Mouse (Mus musculus): Measurements from ENCODE around the gene Nat8f2. TPM values are rescaled to one million over a fixed set of nuclear protein-coding genes. Genes with fewer than 3 reads are reported as not detected.
"Not testable (repeated sequence)": the region's sequence is repeated elsewhere in the genome, so short reads cannot be mapped to it uniquely, and the experiment has no call there.

Nat8f2 gene
- total RNA-seq (2014; rRNA removed): not detected in 2 replicates
- 0.06 TPM in 1 of 2 replicates, not detected in the other for polyA plus RNA-seq (2015; fragmentation: Nextera tagmentation; extraction: Ambion mirVana)

- not testable (repeated sequence) for DNase-seq (ENCODE audit: low spot score); H3K9ac ChIP-seq (replicated peaks; ENCODE audit: low read length, poor library complexity, severe bottlenecking); H3K27ac ChIP-seq (ENCODE audit: low read depth, low read length); ATAC-seq (ENCODE audit: low FRiP score); H3K4me1 ChIP-seq (ENCODE audit: insufficient read depth, low read length); H3K4me2 ChIP-seq (ENCODE audit: low read depth, low read length, poor library complexity, severe bottlenecking); H3K4me3 ChIP-seq (ENCODE audit: low read depth, low read length); H3K9me3 ChIP-seq (ENCODE audit: low read length); H3K36me3 ChIP-seq (ENCODE audit: insufficient read depth, low read length); H3K27me3 ChIP-seq (ENCODE audit: insufficient read depth, low read length)
- WGBS: 85% methylated on average over 5 of the region's 5 CpGs
Measured at GRCm38 (mm10) chr6:85869006-85869405, at the start of gene Nat8f2. TSS of gene Nat8f2 (minus strand) at chr6:85869158.

GRCm38 (mm10) chr6:85918341-85918740 lies 49.4 kb upstream of the Nat8f2 start:
- not testable (repeated sequence) for H3K4me1 ChIP-seq (ENCODE audit: insufficient read depth, low read length); H3K9me3 ChIP-seq (ENCODE audit: low read length); ATAC-seq (ENCODE audit: low FRiP score); H3K4me2 ChIP-seq (ENCODE audit: low read depth, low read length, poor library complexity, severe bottlenecking); H3K27ac ChIP-seq (ENCODE audit: low read depth, low read length); H3K27me3 ChIP-seq (ENCODE audit: insufficient read depth, low read length); H3K9ac ChIP-seq (replicated peaks; ENCODE audit: low read length, poor library complexity, severe bottlenecking); DNase-seq (ENCODE audit: low spot score); H3K4me3 ChIP-seq (ENCODE audit: low read depth, low read length); H3K36me3 ChIP-seq (ENCODE audit: insufficient read depth, low read length)
- 98% methylated on average over 3 of the region's 3 CpGs for WGBS

- Histone ChIP-seq H3K9ac (replicated peaks; ENCODE audit: low read length, poor library complexity, severe bottlenecking) (peak overlapping the region; percentile 54), H3K4me3 (ENCODE audit: low read depth, low read length) (peak overlapping the region; percentile 58), H3K27me3 (ENCODE audit: insufficient read depth, low read length) (no peaks in the 10 kb centered on the region), H3K36me3 (ENCODE audit: insufficient read depth, low read length) (no peaks in the 10 kb centered on the region), H3K9me3 (ENCODE audit: low read length) (no peaks in the 10 kb centered on the region), H3K4me2 (ENCODE audit: low read depth, low read length, poor library complexity, severe bottlenecking) (peak overlapping the region; percentile 65), H3K4me1 (ENCODE audit: insufficient read depth, low read length) (peaks cover 9% of the 10 kb centered on the region; the same call in 1 of the 2 replicates), H3K27ac (ENCODE audit: low read depth, low read length) (peak overlapping the region; percentile 82)
- DNase-seq (ENCODE audit: low spot score): no peak
- 79% methylated on average over 6 of the region's 6 CpGs for WGBS
- TF ChIP-seq CTCF (IDR thresholded peaks at IDR 0.05): no peak
- ATAC-seq (ENCODE audit: low FRiP score): no peak
Measured at GRCm38 (mm10) chr6:85916596-85916995, 47.6 kb upstream of the Nat8f2 start.

GRCm38 (mm10) chr6:85915539-85916513 lies 46.9 kb upstream of the Nat8f2 start, which contains the start of gene Nat8f1:
TSS of gene Nat8f1 (minus strand) at chr6:85915687.
- not testable (repeated sequence) for H3K4me1 ChIP-seq (ENCODE audit: insufficient read depth, low read length); H3K27me3 ChIP-seq (ENCODE audit: insufficient read depth, low read length); H3K36me3 ChIP-seq (ENCODE audit: insufficient read depth, low read length); H3K9me3 ChIP-seq (ENCODE audit: low read length)
- ATAC-seq (ENCODE audit: low FRiP score) (peak; percentile 94), DNase-seq (ENCODE audit: low spot score) (peak; percentile 95)
- TF ChIP-seq CTCF (IDR thresholded peaks at IDR 0.05): peak; percentile 64
- Histone ChIP-seq H3K4me3 (ENCODE audit: low read depth, low read length) (peak within 1 kb of the TSS; percentile 58), H3K9ac (replicated peaks; ENCODE audit: low read length, poor library complexity, severe bottlenecking) (peak within 1 kb of the TSS; percentile 54), H3K27ac (ENCODE audit: low read depth, low read length) (peak within 1 kb of the TSS; percentile 82), H3K4me2 (ENCODE audit: low read depth, low read length, poor library complexity, severe bottlenecking) (peak within 1 kb of the TSS; percentile 65)
- under 1% methylated on average over 55 of the region's 61 CpGs for WGBS

- DNase-seq (ENCODE audit: low spot score): peak; percentile 12
- no peak; the same call in 1 of the 2 replicates for ATAC-seq (ENCODE audit: low FRiP score)
- H3K27me3 ChIP-seq (ENCODE audit: insufficient read depth, low read length): no peaks in the 10 kb centered on the region
- peaks cover 9% of the 10 kb centered on the region; the same call in 1 of the 2 replicates for H3K4me1 ChIP-seq (ENCODE audit: insufficient read depth, low read length)
- H3K9ac ChIP-seq (replicated peaks; ENCODE audit: low read length, poor library complexity, severe bottlenecking): peak overlapping the region; percentile 54
- H3K4me2 ChIP-seq (ENCODE audit: low read depth, low read length, poor library complexity, severe bottlenecking): peak overlapping the region; percentile 65
- H3K36me3 ChIP-seq (ENCODE audit: insufficient read depth, low read length): no peaks in the 10 kb centered on the region
- no peaks in the 10 kb centered on the region for H3K9me3 ChIP-seq (ENCODE audit: low read length)
- WGBS: 6% methylated on average over 11 of the region's 11 CpGs
- no peak for TF ChIP-seq CTCF (IDR thresholded peaks at IDR 0.05)
- H3K4me3 ChIP-seq (ENCODE audit: low read depth, low read length): peak overlapping the region; percentile 58
- H3K27ac ChIP-seq (ENCODE audit: low read depth, low read length): peak overlapping the region; percentile 82
Measured at GRCm38 (mm10) chr6:85915141-85915538, 46.2 kb upstream of the Nat8f2 start.

GRCm38 (mm10) chr6:85911587-85911986 lies 42.6 kb upstream of the Nat8f2 start, which contains the start of gene Tprkb:
TSS of gene Tprkb (plus strand) at chr6:85911865.
- Histone ChIP-seq H3K4me3 (ENCODE audit: low read depth, low read length) (no peak within 1 kb of the TSS), H3K27ac (ENCODE audit: low read depth, low read length) (no peak within 1 kb of the TSS), H3K9ac (replicated peaks; ENCODE audit: low read length, poor library complexity, severe bottlenecking) (no peak within 1 kb of the TSS), H3K4me2 (ENCODE audit: low read depth, low read length, poor library complexity, severe bottlenecking) (no peak within 1 kb of the TSS), H3K4me1 (ENCODE audit: insufficient read depth, low read length) (peaks cover 9% of the 10 kb centered on the region; the same call in 1 of the 2 replicates), H3K27me3 (ENCODE audit: insufficient read depth, low read length) (no peaks in the 10 kb centered on the region), H3K36me3 (ENCODE audit: insufficient read depth, low read length) (no peaks in the 10 kb centered on the region), H3K9me3 (ENCODE audit: low read length) (no peaks in the 10 kb centered on the region)
- no peak for TF ChIP-seq CTCF (IDR thresholded peaks at IDR 0.05)
- 89% methylated on average over 3 of the region's 3 CpGs for WGBS
- ATAC-seq (ENCODE audit: low FRiP score) (no peak), DNase-seq (ENCODE audit: low spot score) (no peak)

Data from midbrain, postnatal 0 days (tissue).